Mouse (Mus musculus) heart, postnatal 4 days (tissue): ENCODE data around the gene Tspan5. TPM values are rescaled to one million over a fixed set of nuclear protein-coding genes. Genes with fewer than 3 reads are reported as not detected.

Experiments used
- DNase-seq: peaks from one replicate; pipeline ENCODE4 v3.0.0; 2021
- total RNA-seq, 2 experiments: library from RNA; stranded (reverse); gene quantifications; 2 replicates each; pipeline ENCODE4 v1.2.3; 2021

Tspan5 gene
- total RNA-seq, 2 experiments from 2014 or later = 11.5 to 11.6 TPM

GRCm38 (mm10) chr3:138881725-138882347 is 139.8 kb downstream of the Tspan5 start:
- no peak for DNase-seq

GRCm38 (mm10) chr3:138886121-138886520 is 144.1 kb downstream of the Tspan5 start:
- DNase-seq = no peak

GRCm38 (mm10) chr3:138889214-138889613 is 147.2 kb downstream of the Tspan5 start:
- no peak for DNase-seq

GRCm38 (mm10) chr3:138889769-138890295 is 147.8 kb downstream of the Tspan5 start:
- peak; percentile 26 for DNase-seq

GRCm38 (mm10) chr3:138893520-138893919 is 151.5 kb downstream of the Tspan5 start:
- no peak for DNase-seq

GRCm38 (mm10) chr3:138897500-138897899 is 155.5 kb downstream of the Tspan5 start:
- DNase-seq = no peak

GRCm38 (mm10) chr3:138898055-138898454 is 156.1 kb downstream of the Tspan5 start:
- DNase-seq = no peak

- no peak for DNase-seq
Measured at GRCm38 (mm10) chr3:138900571-138901141, 158.7 kb downstream of the Tspan5 start.

GRCm38 (mm10) chr3:138905678-138906077 is 163.7 kb downstream of the Tspan5 start:
- DNase-seq = peak; percentile 71

- peak; percentile 84 for DNase-seq
Measured at GRCm38 (mm10) chr3:138906112-138906880, 164.3 kb downstream of the Tspan5 start.

GRCm38 (mm10) chr3:138909313-138909712 is 167.3 kb downstream of the Tspan5 start:
- no peak for DNase-seq

- DNase-seq = no peak
Measured at GRCm38 (mm10) chr3:138912504-138912903, 170.5 kb downstream of the Tspan5 start.

GRCm38 (mm10) chr3:138914626-138915288 is 172.8 kb downstream of the Tspan5 start:
- DNase-seq = no peak

GRCm38 (mm10) chr3:138916591-138916990 is 174.6 kb downstream of the Tspan5 start:
- no peak for DNase-seq

GRCm38 (mm10) chr3:138917016-138917415 is 175.0 kb downstream of the Tspan5 start:
- no peak for DNase-seq

GRCm38 (mm10) chr3:138918241-138918640 is 176.2 kb downstream of the Tspan5 start:
- DNase-seq = peak; percentile 14

- DNase-seq = no peak
Measured at GRCm38 (mm10) chr3:138926161-138926560, 184.2 kb downstream of the Tspan5 start.

- DNase-seq = no peak
Measured at GRCm38 (mm10) chr3:138927437-138927836, 185.4 kb downstream of the Tspan5 start.

GRCm38 (mm10) chr3:138936780-138937179 is 194.8 kb downstream of the Tspan5 start:
- no peak for DNase-seq

GRCm38 (mm10) chr3:138937241-138937640 is 195.2 kb downstream of the Tspan5 start:
- DNase-seq = no peak

- no peak for DNase-seq
Measured at GRCm38 (mm10) chr3:138941604-138942003, 199.6 kb downstream of the Tspan5 start.

- no peak for DNase-seq
Measured at GRCm38 (mm10) chr3:138945516-138945915, 203.5 kb downstream of the Tspan5 start.

- no peak for DNase-seq
Measured at GRCm38 (mm10) chr3:138949081-138949480, 207.1 kb downstream of the Tspan5 start.
